In the genomic region with DNA sequence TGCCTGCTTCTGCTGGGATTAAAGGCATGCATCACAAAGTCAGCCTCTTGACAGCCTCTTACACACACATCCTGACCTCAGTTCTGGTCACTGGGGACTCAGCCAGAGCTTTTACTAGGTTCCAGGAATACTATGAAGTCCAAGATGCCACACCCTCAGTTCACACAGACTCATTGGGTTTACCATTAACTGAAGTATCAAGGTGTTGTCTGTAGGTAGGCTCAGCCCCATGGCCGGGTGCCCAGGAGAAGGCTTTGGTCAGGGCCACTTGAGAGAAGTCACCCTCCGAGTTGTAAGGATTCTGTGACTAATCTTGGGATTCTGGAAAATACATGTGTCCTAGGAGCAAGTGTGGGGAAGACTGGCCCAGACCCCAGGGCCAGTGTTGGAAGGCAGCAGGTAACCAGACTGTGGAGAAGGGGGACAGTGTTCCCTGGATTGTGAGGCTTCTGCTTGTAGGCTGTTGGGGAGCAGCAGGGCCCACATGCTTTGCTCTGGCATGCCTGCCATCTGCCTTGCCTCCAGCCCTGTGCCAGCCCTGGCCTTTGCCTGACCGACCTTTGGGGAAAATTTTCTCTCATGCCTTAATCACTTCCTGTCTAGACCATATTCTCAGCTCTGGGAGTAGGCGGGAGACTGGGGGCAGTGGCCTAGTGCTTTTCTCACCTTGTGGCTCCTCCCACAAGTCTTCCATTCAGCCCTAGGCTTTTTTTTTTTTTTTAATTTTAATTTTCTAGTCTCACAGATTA, we compare ENCODE assay signal across 14 mouse cellular contexts.
DNase-seq lines count a peak whose midpoint lies in the region; ATAC-seq and TF ChIP-seq lines count a peak whose summit lies in the region.
"Had no signal": no experiment of that assay in that cellular context is flagged by ENCODE, and none has a peak within 500 bp of the region (broad histone marks: within the 10 kb centered on the region; RNA-seq: fewer than 3 reads in every experiment).

No protein-coding gene starts in this region.

- H3K27me3 ChIP-seq in spleen, adult 2 months (ENCODE audit: control insufficient read depth, insufficient read depth, low read length), result no peaks in the 10 kb centered on the region
- H3K27me3 ChIP-seq: neural tube, embryonic 15.5 days; Patski had no signal

- 0 out of 2 replicates have a peak overlapping the region, but pooled peaks have one; percentile 11 for H3K27ac ChIP-seq in spleen, adult 2 months (ENCODE audit: insufficient read depth, low read length)
- H3K27ac ChIP-seq: midbrain, embryonic 10.5 days; neural tube, embryonic 15.5 days had no signal

- TF ChIP-seq CTCF in spleen, adult 2 months (IDR thresholded peaks at IDR 0.05; ENCODE audit: extremely low read depth, insufficient read depth, insufficient read length, insufficient replicate concordance), result no peak

- peak; percentile 85 for ATAC-seq in cerebellum, adult (ENCODE audit: insufficient number of reproducible peaks, low FRiP score, low TSS enrichment)
- ATAC-seq: Patski had no signal

- WGBS in spleen, adult 2 months, result 56% methylated on average over 4 of the region's 4 CpGs

- H3K4me3 ChIP-seq in spleen, adult 2 months (ENCODE audit: extremely low read depth, insufficient read depth, insufficient read length), result peak overlapping the region; percentile 0; the same call in 1 of the 2 replicates
- H3K4me3 ChIP-seq: midbrain, embryonic 10.5 days; neural tube, embryonic 15.5 days had no signal

- H3K36me3 ChIP-seq in spleen, adult 2 months (ENCODE audit: control insufficient read depth, insufficient read depth, low read length), result peaks cover 8% of the 10 kb centered on the region
- H3K36me3 ChIP-seq: neural tube, embryonic 15.5 days had no signal

- TF ChIP-seq POLR2A in spleen, adult 2 months (IDR thresholded peaks at IDR 0.05; ENCODE audit: low read depth, low read length), result no peak

- DNase-seq in cerebellum, postnatal 4 days (ENCODE audit: low spot score in 2 of 2), result no peak
- no peak for DNase-seq in spleen, adult 2 months (ENCODE audit: low read depth in 1 of 2, low spot score in 2 of 2)
- no peak for DNase-seq in spleen, postnatal 10 days (ENCODE audit: low spot score in 2 of 2)
- DNase-seq in kidney, postnatal 36 days, result peak; percentile 56 to 76
- no peak for DNase-seq in frontal cortex, postnatal 25 days (ENCODE audit: low spot score in 2 of 2)
- no peak for DNase-seq in thymus, postnatal 36 days
- no peak for DNase-seq in adrenal gland, adult 8-10 months
- DNase-seq: heart, postnatal 10 days; right cerebral cortex, postnatal 25 days; thymus, adult 2 months had no signal

- H3K4me1 ChIP-seq in spleen, adult 2 months (ENCODE audit: control insufficient read depth, insufficient read depth, insufficient read length), result peaks cover 21% of the 10 kb centered on the region; the same call in 1 of the 2 replicates

Comparison
In these comparisons a context has a peak if more than half of its experiments do, and no peak if none do; other contexts are left out.
1. DNase-seq: peak in kidney, postnatal 36 days (2 of 2); none in cerebellum, postnatal 4 days (0 of 2), spleen, adult 2 months (0 of 2), spleen, postnatal 10 days (0 of 2), frontal cortex, postnatal 25 days (0 of 2), thymus, postnatal 36 days (0 of 2) and adrenal gland, adult 8-10 months (single experiment).